Mouse (Mus musculus) small intestine, adult 2 months (tissue): Measurements from ENCODE around the gene Ltbp3. TPM values are rescaled to one million over a fixed set of nuclear protein-coding genes. Genes with fewer than 3 reads are reported as not detected.
A peak's percentile ranks its signal among the peaks of the same experiment; 100 is the strongest.
"Not testable (repeated sequence)": the region's sequence is repeated elsewhere in the genome, so short reads cannot be mapped to it uniquely, and the experiment has no call there.

Experiments used
- H3K27ac ChIP-seq: fragments of 200-500 bp; 2 replicates; pipeline ENCODE4 v1.5.1; 2012; ENCODE audit warnings: low read depth, low read length, control low read depth, inconsistent platforms; ENCODE audit not compliant: insufficient read depth
- H3K27me3 ChIP-seq: fragments of 200-500 bp; 2 replicates; pipeline ENCODE4 v1.6.1; 2012; ENCODE audit warnings: mild to moderate bottlenecking, moderate library complexity, low read length, inconsistent platforms; ENCODE audit not compliant: control insufficient read depth, insufficient read depth
- H3K36me3 ChIP-seq: fragments of 200-500 bp; 2 replicates; pipeline ENCODE4 v1.6.1; 2012; ENCODE audit warnings: mild to moderate bottlenecking, low read length, control low read depth, inconsistent platforms; ENCODE audit not compliant: control insufficient read depth, insufficient read depth
- H3K4me1 ChIP-seq: fragments of 200-500 bp; 2 replicates; pipeline ENCODE4 v1.6.1; 2012; ENCODE audit warnings: low read length, inconsistent platforms, mixed read lengths; ENCODE audit not compliant: control insufficient read depth, insufficient read depth, insufficient read length
- H3K4me3 ChIP-seq: fragments of 200-500 bp; 2 replicates; pipeline ENCODE4 v1.5.1; 2012; ENCODE audit warnings: low read depth, mild to moderate bottlenecking, control low read depth, inconsistent platforms, low read length, moderate library complexity
- CTCF ChIP-seq: fragments of 200-500 bp; IDR thresholded peaks from 2 replicates; pipeline ENCODE4 v1.5.1; 2012; ENCODE audit warnings: low read depth, mild to moderate bottlenecking, control low read depth, inconsistent platforms, low read length, moderate library complexity, mixed read lengths; ENCODE audit not compliant: insufficient replicate concordance, insufficient read length; ENCODE audit errors: extremely low read depth
- POLR2A ChIP-seq: fragments of 200-500 bp; IDR thresholded peaks from 2 replicates; pipeline ENCODE4 v1.6.1; 2012; ENCODE audit warnings: low read depth, mild to moderate bottlenecking, control low read depth, inconsistent platforms, low read length, moderate library complexity
- WGBS: fragments of 180-500 bp; shearing (Covaris S2); methylation state at CpG from one replicate; pipeline ENCODE4 v1.1.7; 2018; 5-methylcytosine and 5-hydroxymethylcytosine counted together
- polyA plus RNA-seq: library from polyadenylated mRNA; depleted of rRNA; stranded (reverse); fragments of >200 nt; gene quantifications from 2 replicates; pipeline ENCODE4 v1.2.3, GENCODE M21; 2012

Gene Ltbp3
- polyA plus RNA-seq, 1 experiment = 28.2 TPM

GRCm38 (mm10) chr19:5793116-5793515, 52.4 kb downstream of the Ltbp3 start:
- no peaks in the 10 kb centered on the region for H3K27me3 ChIP-seq
- no peaks in the 10 kb centered on the region; the same call in 1 of the 2 replicates for H3K4me1 ChIP-seq
- TF ChIP-seq CTCF (no peak), POLR2A (no peak)
- H3K36me3 ChIP-seq = peaks cover 28% of the 10 kb centered on the region
- WGBS = 2% methylated on average over 2 of the region's 2 CpGs
- H3K4me3 ChIP-seq = no peak overlapping the region
- H3K27ac ChIP-seq = peak overlapping the region; percentile 18; the same call in 1 of the 2 replicates

GRCm38 (mm10) chr19:5793917-5794770, 53.4 kb downstream of the Ltbp3 start:
- Histone ChIP-seq H3K27ac (0 out of 2 replicates have a peak overlapping the region, but pooled peaks have one; percentile 0), H3K36me3 (peaks cover 36% of the 10 kb centered on the region)
- WGBS = 22% methylated on average over 7 of the region's 7 CpGs
- not testable (repeated sequence) for H3K4me1 ChIP-seq, H3K4me3 ChIP-seq, H3K27me3 ChIP-seq

- H3K4me1 ChIP-seq = no peaks in the 10 kb centered on the region; the same call in 1 of the 2 replicates
- peaks cover 40% of the 10 kb centered on the region for H3K36me3 ChIP-seq
- WGBS = 33% methylated on average over 5 of the region's 5 CpGs
Measured at GRCm38 (mm10) chr19:5794771-5795576, 54.3 kb downstream of the Ltbp3 start.

GRCm38 (mm10) chr19:5795668-5796572, 55.2 kb downstream of the Ltbp3 start:
- peak overlapping the region; percentile 2; the same call in 1 of the 2 replicates for H3K27ac ChIP-seq
- H3K4me3 ChIP-seq = peak overlapping the region; percentile 28
- 50% methylated on average over 11 of the region's 11 CpGs for WGBS
- no peaks in the 10 kb centered on the region; the same call in 1 of the 2 replicates for H3K4me1 ChIP-seq
- H3K36me3 ChIP-seq = peaks cover 49% of the 10 kb centered on the region
- H3K27me3 ChIP-seq = no peaks in the 10 kb centered on the region
- no peak for TF ChIP-seq CTCF
- no peak for TF ChIP-seq POLR2A

More at GRCm38 (mm10) chr19:5794771-5795576, 54.3 kb downstream of the Ltbp3 start:
- no peak overlapping the region for H3K4me3 ChIP-seq
- H3K27ac ChIP-seq = no peak overlapping the region
- H3K27me3 ChIP-seq = no peaks in the 10 kb centered on the region
- no peak for TF ChIP-seq CTCF
- peak; percentile 44; the same call in 1 of the 2 replicates for TF ChIP-seq POLR2A

- TF ChIP-seq POLR2A (no peak), CTCF (no peak)
- WGBS = 52% methylated on average over 7 of the region's 7 CpGs
- Histone ChIP-seq H3K27me3 (no peaks in the 10 kb centered on the region), H3K36me3 (peaks cover 51% of the 10 kb centered on the region), H3K4me1 (no peaks in the 10 kb centered on the region; the same call in 1 of the 2 replicates), H3K27ac (peak overlapping the region; percentile 2; the same call in 1 of the 2 replicates), H3K4me3 (peak overlapping the region; percentile 28)
Measured at GRCm38 (mm10) chr19:5796573-5797111, 55.9 kb downstream of the Ltbp3 start.

- WGBS = 3% methylated on average over 7 of the region's 7 CpGs
- H3K4me1 ChIP-seq = no peaks in the 10 kb centered on the region; the same call in 1 of the 2 replicates
- H3K27me3 ChIP-seq = no peaks in the 10 kb centered on the region
- peaks cover 51% of the 10 kb centered on the region for H3K36me3 ChIP-seq
- H3K4me3 ChIP-seq = peak overlapping the region; percentile 48; the same call in 1 of the 2 replicates
- TF ChIP-seq CTCF = no peak
- TF ChIP-seq POLR2A = no peak
- peak overlapping the region; percentile 31; the same call in 1 of the 2 replicates for H3K27ac ChIP-seq
Measured at GRCm38 (mm10) chr19:5797381-5798111, 56.8 kb downstream of the Ltbp3 start.
